Mouse (Mus musculus) brain, embryonic 14.5 days (tissue): ENCODE measurements around the gene Ano2.

ENCODE experiments used
- CTCF ChIP-seq: fragments of 200-500 bp; IDR thresholded peaks from 2 replicates; pipeline ENCODE4 v1.5.1; 2012; ENCODE audit warnings: inconsistent platforms, mild to moderate bottlenecking, moderate library complexity, borderline replicate concordance; ENCODE audit not compliant: insufficient read depth, insufficient read length; ENCODE audit errors: extremely low read depth
- POLR2A ChIP-seq: fragments of 200-500 bp; IDR thresholded peaks from 2 replicates; pipeline ENCODE4 v1.6.1; 2012; ENCODE audit warnings: mild to moderate bottlenecking, inconsistent platforms, borderline replicate concordance; ENCODE audit not compliant: poor library complexity, insufficient read depth, insufficient read length, severe bottlenecking; ENCODE audit errors: extremely low read depth

GRCm38 (mm10) chr6:125727484-125727911, 37.3 kb downstream of the Ano2 start:
- TF ChIP-seq CTCF: no peak
- no peak for TF ChIP-seq POLR2A
